Mouse (Mus musculus) cerebellum, adult 2 months (tissue): ENCODE measurements at regions not wholly inside any gene's neighbourhood (a gene's known extent, or its start where the extent isn't known, plus 50 kb on each side); places are given as distances from the start of the nearest gene placed in this dataset.

Experiments used
- DNase-seq, 2 experiments: peaks; one replicate each; pipeline ENCODE4 v3.0.0; 2021
- H3K27ac ChIP-seq: fragments of 200-500 bp; 2 replicates; pipeline ENCODE4 v1.5.1; 2012; ENCODE audit warnings: low read length, control low read depth, inconsistent platforms; ENCODE audit not compliant: insufficient read depth
- H3K27me3 ChIP-seq: fragments of 200-500 bp; 2 replicates; pipeline ENCODE4 v1.6.1; 2012; ENCODE audit warnings: inconsistent platforms, mild to moderate bottlenecking, low read length, moderate library complexity; ENCODE audit not compliant: control insufficient read depth, insufficient read depth
- H3K4me1 ChIP-seq: fragments of 200-500 bp; 2 replicates; pipeline ENCODE4 v1.6.1; 2011; ENCODE audit warnings: low read length; ENCODE audit not compliant: control insufficient read depth, insufficient read depth
- H3K4me3 ChIP-seq: fragments of 200-500 bp; replicated peaks from 2 replicates; pipeline ENCODE3; 2011; ENCODE audit warnings: mild to moderate bottlenecking, low read depth, low read length, control low read depth; ENCODE audit not compliant: insufficient read depth
- CTCF ChIP-seq: fragments of 200-500 bp; IDR thresholded peaks from 2 replicates; pipeline ENCODE4 v1.5.1; 2011; ENCODE audit warnings: low read depth, mild to moderate bottlenecking, control low read depth, low read length, moderate library complexity, borderline replicate concordance; ENCODE audit not compliant: insufficient read depth
- POLR2A ChIP-seq: fragments of 200-500 bp; IDR thresholded peaks from 2 replicates; pipeline ENCODE4 v1.6.1; 2011; ENCODE audit warnings: low read length, control low read depth, borderline replicate concordance; ENCODE audit not compliant: insufficient read depth
- WGBS: fragments of 180-500 bp; shearing (Covaris S2); methylation state at CpG from one replicate; pipeline ENCODE4 v1.1.7; 2018; 5-methylcytosine and 5-hydroxymethylcytosine counted together

DNA sequence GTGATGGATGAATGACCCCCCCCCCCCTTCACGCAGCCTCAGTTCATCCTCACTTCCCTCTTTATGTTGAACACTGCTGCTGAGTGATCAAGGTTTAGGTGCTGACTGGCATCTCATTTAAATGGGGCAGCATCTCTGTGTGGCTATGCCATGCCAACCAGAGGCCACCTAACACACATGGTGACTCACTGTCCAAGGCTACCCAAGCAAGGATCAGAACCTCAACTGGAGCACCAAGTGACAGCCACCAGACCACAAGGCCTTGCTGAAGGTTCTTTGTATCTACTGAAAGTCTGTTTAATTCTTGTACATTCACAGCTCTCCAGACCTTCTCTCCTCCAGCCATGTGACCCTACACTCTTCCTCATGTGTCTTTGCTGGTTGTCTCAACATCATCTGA is 347.6 kb upstream of the Myt1l start:
- no peaks in the 10 kb centered on the region for H3K27me3 ChIP-seq
- 0 out of 2 replicates have a peak, but pooled peaks cover 3% of the 10 kb centered on the region for H3K4me1 ChIP-seq
- no peak for DNase-seq
- TF ChIP-seq POLR2A (no peak), CTCF (no peak)
- H3K27ac ChIP-seq: no peak overlapping the region
- H3K4me3 ChIP-seq: no peak overlapping the region
- WGBS: 91% methylated on average over 1 of the region's 1 CpGs

- Histone ChIP-seq H3K4me3 (no peak overlapping the region), H3K27ac (no peak overlapping the region), H3K4me1 (no peaks in the 10 kb centered on the region), H3K27me3 (no peaks in the 10 kb centered on the region)
- 62% methylated on average over 4 of the region's 4 CpGs for WGBS
- DNase-seq: no peak
- TF ChIP-seq CTCF: no peak
- no peak for TF ChIP-seq POLR2A
These were observed 340.6 kb upstream of the Myt1l start for GRCm38 (mm10) chr12:29187619-29188018.

DNA sequence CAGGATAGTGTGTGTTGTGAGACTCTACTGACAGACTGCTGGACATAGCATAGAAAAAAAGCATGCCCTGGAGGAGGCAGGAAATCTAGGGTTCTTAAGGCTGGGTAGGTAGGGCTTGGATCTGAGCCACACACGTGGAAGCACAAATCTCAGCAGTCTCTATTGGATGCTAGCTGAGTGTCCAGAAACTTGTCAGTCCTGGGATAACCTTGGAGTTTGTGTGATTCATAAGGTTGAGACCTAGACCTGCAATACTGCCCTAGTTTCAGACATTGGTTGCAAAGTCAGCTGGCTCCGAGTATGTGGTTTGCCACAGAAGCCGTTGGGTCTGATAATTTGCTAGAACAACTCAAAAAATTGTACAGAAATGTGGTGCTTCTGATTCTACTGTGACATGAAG is 335.8 kb upstream of the Myt1l start:
- Histone ChIP-seq H3K4me3 (no peak overlapping the region), H3K4me1 (no peaks in the 10 kb centered on the region), H3K27ac (no peak overlapping the region), H3K27me3 (no peaks in the 10 kb centered on the region)
- no peak for DNase-seq
- 86% methylated on average over 3 of the region's 3 CpGs for WGBS
- TF ChIP-seq POLR2A (no peak), CTCF (no peak)

- WGBS: 86% methylated on average over 3 of the region's 3 CpGs
- DNase-seq: no peak
- Histone ChIP-seq H3K27ac (no peak overlapping the region), H3K4me1 (no peaks in the 10 kb centered on the region), H3K27me3 (no peaks in the 10 kb centered on the region), H3K4me3 (no peak overlapping the region)
- TF ChIP-seq CTCF (no peak), POLR2A (no peak)
These were observed 316.2 kb upstream of the Myt1l start for GRCm38 (mm10) chr12:29211946-29212345.

DNA sequence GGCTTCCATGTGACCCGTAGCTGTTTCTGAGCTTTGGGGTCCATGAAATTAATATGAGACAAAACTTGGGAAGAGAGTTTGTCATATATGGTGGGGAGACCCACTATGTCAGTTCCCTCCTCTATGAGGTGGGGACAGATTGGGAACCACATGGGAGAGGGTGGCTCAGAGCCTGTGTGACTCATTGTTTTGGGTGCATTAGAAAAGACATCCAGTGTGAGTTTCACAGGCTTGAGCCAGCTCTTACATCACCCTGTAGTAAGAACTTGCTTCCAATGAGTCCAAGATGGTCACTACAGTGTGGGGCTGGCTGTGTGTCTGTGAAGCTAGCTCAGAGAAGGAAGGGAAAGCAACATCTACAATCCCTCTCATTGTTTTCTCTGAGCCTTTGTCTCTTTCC is 314.6 kb upstream of the Myt1l start:
- TF ChIP-seq CTCF: no peak
- WGBS: 93% methylated on average over 1 of the region's 1 CpGs
- Histone ChIP-seq H3K27ac (no peak overlapping the region), H3K4me3 (no peak overlapping the region), H3K27me3 (no peaks in the 10 kb centered on the region), H3K4me1 (no peaks in the 10 kb centered on the region)
- no peak for DNase-seq

GRCm38 (mm10) chr12:29222099-29222498 is 306.1 kb upstream of the Myt1l start:
- Histone ChIP-seq H3K27me3 (no peaks in the 10 kb centered on the region), H3K4me3 (no peak overlapping the region), H3K4me1 (no peaks in the 10 kb centered on the region), H3K27ac (no peak overlapping the region)
- DNase-seq: no peak
- 27% methylated on average over 6 of the region's 6 CpGs for WGBS
- no peak for TF ChIP-seq CTCF
- TF ChIP-seq POLR2A: no peak

GRCm38 (mm10) chr12:29226001-29226400 is 302.2 kb upstream of the Myt1l start:
- WGBS: 11% methylated on average over 1 of the region's 1 CpGs
- DNase-seq: peak in 1 of 2 experiments; percentile 10
- TF ChIP-seq CTCF (no peak), POLR2A (no peak)

GRCm38 (mm10) chr12:29232492-29233447 is 295.4 kb upstream of the Myt1l start:
- Histone ChIP-seq H3K27ac (no peak overlapping the region), H3K4me3 (no peak overlapping the region), H3K4me1 (peaks cover 7% of the 10 kb centered on the region; the same call in 1 of the 2 replicates), H3K27me3 (no peaks in the 10 kb centered on the region)
- DNase-seq: no peak
- 21% methylated on average over 16 of the region's 16 CpGs for WGBS
- TF ChIP-seq CTCF (no peak), POLR2A (no peak)

More at GRCm38 (mm10) chr12:29226001-29226400, 302.2 kb upstream of the Myt1l start:
- Histone ChIP-seq H3K27me3 (no peaks in the 10 kb centered on the region), H3K4me1 (no peaks in the 10 kb centered on the region), H3K27ac (no peak overlapping the region), H3K4me3 (no peak overlapping the region)
